Mouse (Mus musculus) ovary, adult 18-20 months (tissue): ENCODE results near the gene Atf2.
A peak's percentile ranks its signal among the peaks of the same experiment; 100 is the strongest.

Experiments
- DNase-seq: peaks from one replicate; pipeline ENCODE4 v3.0.0; 2022; ENCODE audit warnings: low spot score, mixed read lengths

Gene Atf2

GRCm38 (mm10) chr2:73775683-73776310 is 116.6 kb downstream of the Atf2 start:
- DNase-seq: no peak

- DNase-seq: peak; percentile 40
These were observed 117.4 kb downstream of the Atf2 start, which contains the start of gene Chn1 for GRCm38 (mm10) chr2:73774786-73775682. Gene Chn1, minus strand, starts transcription at chr2:73775346.

- DNase-seq: no peak
These were observed 119.5 kb downstream of the Atf2 start for GRCm38 (mm10) chr2:73772945-73773344.

DNA sequence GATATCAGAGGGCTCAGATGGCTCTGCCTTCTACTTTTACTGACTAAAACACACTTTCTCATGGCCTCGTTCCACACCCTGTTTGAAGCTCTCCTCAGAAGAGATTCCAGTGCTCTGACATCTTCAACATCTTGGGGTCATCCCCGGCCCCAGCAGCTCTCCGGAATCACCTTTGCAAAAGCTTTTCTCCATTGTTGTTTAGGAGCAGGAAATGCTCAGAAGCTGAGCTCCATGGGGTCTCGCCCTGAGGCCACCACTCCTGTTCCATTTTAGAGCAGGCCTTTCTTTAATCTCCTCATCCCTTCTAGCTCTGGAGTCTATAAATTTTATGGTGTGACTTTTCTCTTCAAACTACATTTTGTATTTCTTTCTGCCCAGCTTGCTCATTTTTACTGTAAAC is 123.8 kb downstream of the Atf2 start:
- no peak for DNase-seq
